Mouse (Mus musculus): ENCODE results near the gene Zfp819. TPM values are rescaled to one million over a fixed set of nuclear protein-coding genes. Genes with fewer than 3 reads are reported as not detected.
"Not testable (repeated sequence)": the region's sequence is repeated elsewhere in the genome, so short reads cannot be mapped to it uniquely, and the experiment has no call there.

Zfp819 gene
- polyA plus RNA-seq, 1 experiment from 2014 or later, result not detected

DNA sequence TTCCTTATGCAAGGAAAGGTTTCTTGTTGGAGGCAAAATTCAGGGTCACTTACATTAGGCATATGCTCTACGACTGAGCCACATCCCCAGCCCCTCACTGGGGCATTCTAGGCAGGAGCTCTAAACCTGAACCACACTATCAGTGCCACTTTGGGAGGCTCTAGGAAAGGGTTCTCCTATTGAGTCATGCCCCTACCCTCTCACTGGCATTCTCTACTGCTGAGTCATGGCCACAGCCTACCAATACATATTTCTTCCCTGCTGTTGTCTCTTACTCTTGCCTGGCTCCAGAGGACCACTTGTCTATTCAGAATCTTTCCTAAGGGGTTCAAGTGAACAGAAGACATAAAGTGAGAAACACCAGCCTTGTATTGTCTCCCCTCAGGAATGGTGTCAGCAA lies 55.8 kb downstream of the Zfp819 start:
- Histone ChIP-seq H3K9ac (ENCODE audit: low read depth, low read length) (no peak overlapping the region), H3K4me2 (ENCODE audit: low read depth, low read length) (no peak overlapping the region), H3K9me3 (replicated peaks; ENCODE audit: control insufficient read depth, low read length) (no peaks in the 10 kb centered on the region), H3K4me1 (ENCODE audit: control insufficient read depth, low read depth, low read length) (no peaks in the 10 kb centered on the region), H3K4me3 (ENCODE audit: low read depth, low read length) (no peak overlapping the region), H3K27me3 (ENCODE audit: control insufficient read depth, insufficient read depth, low read depth, low read length) (no peaks in the 10 kb centered on the region), H3K36me3 (ENCODE audit: control insufficient read depth, insufficient read depth) (no peaks in the 10 kb centered on the region), H3K27ac (ENCODE audit: low read length) (no peak overlapping the region)
- WGBS (ENCODE audit: insufficient replicate concordance), result 93% methylated on average over 1 of the region's 1 CpGs
- no peak for ATAC-seq (ENCODE audit: low read depth)

- H3K9ac ChIP-seq (ENCODE audit: low read depth, low read length); ATAC-seq (ENCODE audit: low read depth); H3K4me2 ChIP-seq (ENCODE audit: low read depth, low read length); H3K9me3 ChIP-seq (replicated peaks; ENCODE audit: control insufficient read depth, low read length); H3K36me3 ChIP-seq (ENCODE audit: control insufficient read depth, insufficient read depth); H3K4me1 ChIP-seq (ENCODE audit: control insufficient read depth, low read depth, low read length); H3K4me3 ChIP-seq (ENCODE audit: low read depth, low read length); H3K27me3 ChIP-seq (ENCODE audit: control insufficient read depth, insufficient read depth, low read depth, low read length); H3K27ac ChIP-seq (ENCODE audit: low read length): not testable (repeated sequence)
- WGBS (ENCODE audit: insufficient replicate concordance), result 64% methylated on average over 4 of the region's 4 CpGs
Observed at GRCm38 (mm10) chr7:43667221-43667620, 60.3 kb downstream of the Zfp819 start.

Other genes with a start within 250 kb of the Zfp819 start
- 1.3 and 1.4 TPM in 2 replicates for gene Siglecg, start 199.0 kb upstream of the Zfp819 start, polyA plus RNA-seq (2015; fragmentation: Nextera tagmentation; extraction: Ambion mirVana)
- not detected in 2 replicates for gene Lim2, start 179.5 kb upstream of the Zfp819 start, polyA plus RNA-seq (2015; fragmentation: Nextera tagmentation; extraction: Ambion mirVana)
- gene Nkg7, start 170.1 kb upstream of the Zfp819 start, polyA plus RNA-seq (2015; fragmentation: Nextera tagmentation; extraction: Ambion mirVana), result 16.3 and 17.8 TPM in 2 replicates
- not detected in 2 replicates for gene Cldnd2, start 166.4 kb upstream of the Zfp819 start, polyA plus RNA-seq (2015; fragmentation: Nextera tagmentation; extraction: Ambion mirVana)
- gene Etfb, start 163.1 kb upstream of the Zfp819 start, polyA plus RNA-seq (2015; fragmentation: Nextera tagmentation; extraction: Ambion mirVana), result 314 and 319 TPM in 2 replicates
- 0.17 and 0.22 TPM in 2 replicates for gene Gm45233, start 163.0 kb upstream of the Zfp819 start, polyA plus RNA-seq (2015; fragmentation: Nextera tagmentation; extraction: Ambion mirVana)
- 1.1 and 1.3 TPM in 2 replicates for gene Vsig10l, start 144.0 kb upstream of the Zfp819 start, polyA plus RNA-seq (2015; fragmentation: Nextera tagmentation; extraction: Ambion mirVana)
- not detected in 2 replicates for gene Iglon5, start 117.1 kb upstream of the Zfp819 start, polyA plus RNA-seq (2015; fragmentation: Nextera tagmentation; extraction: Ambion mirVana)
- not detected in 2 replicates for gene 4931406B18Rik, start 101.2 kb upstream of the Zfp819 start, polyA plus RNA-seq (2015; fragmentation: Nextera tagmentation; extraction: Ambion mirVana)
- 3.8 and 4.6 TPM in 2 replicates for gene Cd33, start 62.7 kb upstream of the Zfp819 start, polyA plus RNA-seq (2015; fragmentation: Nextera tagmentation; extraction: Ambion mirVana)
- 0.19 and 0.29 TPM in 2 replicates for gene Zfp658, start 44.9 kb upstream of the Zfp819 start, polyA plus RNA-seq (2015; fragmentation: Nextera tagmentation; extraction: Ambion mirVana)
- gene Zfp719, start 27.6 kb upstream of the Zfp819 start, polyA plus RNA-seq (2015; fragmentation: Nextera tagmentation; extraction: Ambion mirVana), result 1.8 and 2.2 TPM in 2 replicates
- 0.15 TPM in 1 of 2 replicates, not detected in the other for gene Ceacam18, start 27.5 kb downstream of the Zfp819 start, polyA plus RNA-seq (2015; fragmentation: Nextera tagmentation; extraction: Ambion mirVana)
- gene Siglece, start 53.0 kb downstream of the Zfp819 start, polyA plus RNA-seq (2015; fragmentation: Nextera tagmentation; extraction: Ambion mirVana), result 4.0 and 5.0 TPM in 2 replicates
- 3.7 and 3.8 TPM in 2 replicates for gene Ctu1, start 64.8 kb downstream of the Zfp819 start, polyA plus RNA-seq (2015; fragmentation: Nextera tagmentation; extraction: Ambion mirVana)
- not detected in 2 replicates for gene Klk14, start 83.2 kb downstream of the Zfp819 start, polyA plus RNA-seq (2015; fragmentation: Nextera tagmentation; extraction: Ambion mirVana)
- not detected in 2 replicates for gene Klk13, start 105.4 kb downstream of the Zfp819 start, polyA plus RNA-seq (2015; fragmentation: Nextera tagmentation; extraction: Ambion mirVana)
- not detected in 2 replicates for gene Klk12, start 161.7 kb downstream of the Zfp819 start, polyA plus RNA-seq (2015; fragmentation: Nextera tagmentation; extraction: Ambion mirVana)
- not detected in 2 replicates for gene Klk11, start 167.4 kb downstream of the Zfp819 start, polyA plus RNA-seq (2015; fragmentation: Nextera tagmentation; extraction: Ambion mirVana)
- not detected in 2 replicates for gene Klk10, start 173.9 kb downstream of the Zfp819 start, polyA plus RNA-seq (2015; fragmentation: Nextera tagmentation; extraction: Ambion mirVana)
- gene Klk9, start 184.7 kb downstream of the Zfp819 start, polyA plus RNA-seq (2015; fragmentation: Nextera tagmentation; extraction: Ambion mirVana), result not detected in 2 replicates
- 4.3 and 5.1 TPM in 2 replicates for gene Klk8, start 190.4 kb downstream of the Zfp819 start, polyA plus RNA-seq (2015; fragmentation: Nextera tagmentation; extraction: Ambion mirVana)
- not detected in 2 replicates for gene Klk7, start 204.1 kb downstream of the Zfp819 start, polyA plus RNA-seq (2015; fragmentation: Nextera tagmentation; extraction: Ambion mirVana)
- not detected in 2 replicates for gene Klk6, start 217.3 kb downstream of the Zfp819 start, polyA plus RNA-seq (2015; fragmentation: Nextera tagmentation; extraction: Ambion mirVana)
- gene Klk5, start 234.8 kb downstream of the Zfp819 start, polyA plus RNA-seq (2015; fragmentation: Nextera tagmentation; extraction: Ambion mirVana), result not detected in 2 replicates

Data from liver, embryonic 16.5 days (tissue).